27 mouse cellular contexts compared by ENCODE assay signal in genomic region chr3:52214114-52214513, GRCm38 (mm10).
"Had no signal": no experiment of that assay in that cellular context is flagged by ENCODE, and none has a peak within 500 bp of the region (broad histone marks: within the 10 kb centered on the region; RNA-seq: fewer than 3 reads in every experiment).

No protein-coding gene starts in this region.

- H3K27me3 ChIP-seq: embryonic facial prominence, embryonic 13.5 days; embryonic facial prominence, embryonic 15.5 days; forebrain, embryonic 15.5 days had no signal

- H3K9ac ChIP-seq: embryonic facial prominence, embryonic 12.5 days; embryonic facial prominence, embryonic 13.5 days; embryonic facial prominence, embryonic 15.5 days; forebrain, embryonic 12.5 days; forebrain, embryonic 13.5 days; forebrain, embryonic 15.5 days; forebrain, postnatal 0 days had no signal

- H3K27ac ChIP-seq: embryonic facial prominence, embryonic 10.5 days; embryonic facial prominence, embryonic 12.5 days; embryonic facial prominence, embryonic 13.5 days; embryonic facial prominence, embryonic 15.5 days; forebrain, embryonic 10.5 days; forebrain, embryonic 12.5 days; forebrain, embryonic 13.5 days; forebrain, embryonic 15.5 days; gastrocnemius, adult 2 months; heart, adult 2 months had no signal

- ATAC-seq: forebrain, embryonic 13.5 days; forebrain, embryonic 14.5 days; forebrain, embryonic 15.5 days; forebrain, embryonic 16.5 days; forebrain, postnatal 0 days had no signal

- H3K36me3 ChIP-seq: embryonic facial prominence, embryonic 10.5 days; embryonic facial prominence, embryonic 12.5 days; embryonic facial prominence, embryonic 13.5 days; embryonic facial prominence, embryonic 15.5 days; forebrain, embryonic 10.5 days; forebrain, embryonic 12.5 days; forebrain, embryonic 15.5 days had no signal

- H3K9me3 ChIP-seq: embryonic facial prominence, embryonic 10.5 days; embryonic facial prominence, embryonic 12.5 days; embryonic facial prominence, embryonic 13.5 days; embryonic facial prominence, embryonic 15.5 days; forebrain, embryonic 10.5 days; forebrain, embryonic 12.5 days; forebrain, embryonic 13.5 days; forebrain, embryonic 15.5 days had no signal

- H3K4me2 ChIP-seq: embryonic facial prominence, embryonic 12.5 days; embryonic facial prominence, embryonic 13.5 days; embryonic facial prominence, embryonic 15.5 days; forebrain, embryonic 12.5 days; forebrain, embryonic 13.5 days; forebrain, embryonic 15.5 days had no signal

- DNase-seq: cerebellum, adult 8-10 months; cerebellum, adult 9-10 months; cerebellum, adult 9-11 months; cerebellum, postnatal 10 days; cerebellum, postnatal 14 days; cerebellum, postnatal 25 days; cerebellum, postnatal 36 days; embryo, embryonic 11 days; forebrain, postnatal 0 days; gastrocnemius, adult 2 months; gastrocnemius, postnatal 10 days; gastrocnemius, postnatal 14 days; gastrocnemius, postnatal 25 days; gastrocnemius, postnatal 36 days; heart, adult 18-20 months; heart, adult 2 months had no signal

- H3K4me3 ChIP-seq: embryonic facial prominence, embryonic 10.5 days; embryonic facial prominence, embryonic 12.5 days; embryonic facial prominence, embryonic 13.5 days; embryonic facial prominence, embryonic 15.5 days; erythroblast, embryonic 14.5 days; forebrain, embryonic 10.5 days; forebrain, embryonic 12.5 days; forebrain, embryonic 13.5 days; forebrain, embryonic 15.5 days; gastrocnemius, adult 2 months; heart, adult 2 months had no signal
